8 mouse cellular contexts compared by ENCODE assay signal in the genomic region with DNA sequence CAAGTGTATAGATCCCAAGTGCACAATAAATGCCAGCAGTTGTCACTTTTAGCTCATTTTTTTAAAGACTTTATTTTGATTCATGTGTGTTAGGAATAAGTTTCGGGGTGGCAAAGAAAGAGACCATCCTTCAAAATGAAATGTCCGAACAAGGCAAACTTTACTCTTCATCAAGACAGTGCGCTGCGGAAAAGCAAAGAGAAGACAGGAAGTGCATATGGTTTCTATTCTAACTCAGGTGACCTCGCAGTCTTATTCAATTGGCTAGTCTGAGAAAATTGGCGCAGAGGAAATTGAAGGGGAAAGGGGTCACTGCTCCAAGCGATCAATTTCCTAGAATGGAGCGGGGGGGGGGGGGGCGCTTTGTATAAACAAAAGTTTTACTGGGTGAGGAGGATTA. TPM values are rescaled to one million over a fixed set of nuclear protein-coding genes. Genes with fewer than 3 reads are reported as not detected.
DNase-seq lines count a peak whose midpoint lies in the region; ATAC-seq and TF ChIP-seq lines count a peak whose summit lies in the region.

No protein-coding gene starts in this region.

- no peaks in the 10 kb centered on the region for H3K27me3 ChIP-seq in heart, embryonic 13.5 days (replicated peaks)
- no peaks in the 10 kb centered on the region for H3K27me3 ChIP-seq in ES-Bruce4 (ENCODE audit: control insufficient read depth, insufficient read depth, low read length, poor library complexity, severe bottlenecking)
- no peaks in the 10 kb centered on the region for H3K27me3 ChIP-seq in heart, postnatal 0 days (ENCODE audit: control insufficient read depth, insufficient read depth, low read length)

- DNase-seq in heart, adult 8-10 months (ENCODE audit: low spot score) = no peak
- DNase-seq in heart, postnatal 0 days (ENCODE audit: low spot score) = no peak
- DNase-seq in ovary, postnatal 36 days (ENCODE audit: low spot score) = no peak
- no peak for DNase-seq in cerebellum, adult 11-12 months
- no peak for DNase-seq in layer of hippocampus, postnatal 36 days

- no peak for TF ChIP-seq EP300 in ES-Bruce4 (IDR thresholded peaks at IDR 0.05; ENCODE audit: insufficient read depth, low read depth, low read length)
- TF ChIP-seq EP300 in heart, postnatal 0 days (IDR thresholded peaks at IDR 0.05; ENCODE audit: low read depth) = no peak

- no peak for ATAC-seq in heart, embryonic 13.5 days (ENCODE audit: extremely low read depth, insufficient number of reproducible peaks, low FRiP score, low TSS enrichment)
- no peak for ATAC-seq in heart, postnatal 0 days (ENCODE audit: insufficient read depth, low read depth)

- H3K4me3 ChIP-seq in heart, embryonic 13.5 days = peak overlapping the region; percentile 92
- peak overlapping the region; percentile 67; the same call in 1 of the 2 replicates for H3K4me3 ChIP-seq in ES-Bruce4 (ENCODE audit: low read depth, low read length)
- peak overlapping the region; percentile 83 for H3K4me3 ChIP-seq in heart, postnatal 0 days (ENCODE audit: low read depth, low read length)
- H3K4me3 ChIP-seq in macrophage (ENCODE audit: inconsistent target) = peak overlapping the region; percentile 48

- peak overlapping the region; percentile 79 for H3K27ac ChIP-seq in heart, embryonic 13.5 days (replicated peaks)
- H3K27ac ChIP-seq in ES-Bruce4 (ENCODE audit: insufficient read depth, low read length) = no peak overlapping the region
- H3K27ac ChIP-seq in heart, postnatal 0 days (ENCODE audit: low read depth) = peak overlapping the region; percentile 82
- H3K27ac ChIP-seq in macrophage = peak overlapping the region; percentile 80

- no peak for TF ChIP-seq POLR2A in ES-Bruce4 (IDR thresholded peaks at IDR 0.05; ENCODE audit: insufficient read depth, low read length)

- no peaks in the 10 kb centered on the region for H3K36me3 ChIP-seq in heart, embryonic 13.5 days
- H3K36me3 ChIP-seq in ES-Bruce4 (ENCODE audit: control insufficient read depth, insufficient read depth, low read length, poor library complexity, severe bottlenecking) (no peaks in the 10 kb centered on the region), macrophage (ENCODE audit: inconsistent target) (no peaks in the 10 kb centered on the region)
- no peaks in the 10 kb centered on the region for H3K36me3 ChIP-seq in heart, postnatal 0 days (replicated peaks; ENCODE audit: control insufficient read depth, insufficient read depth, low read length)

- peak overlapping the region; percentile 96 for H3K9ac ChIP-seq in heart, embryonic 13.5 days
- H3K9ac ChIP-seq in ES-Bruce4 (ENCODE audit: low read depth, poor library complexity, severe bottlenecking) = peak overlapping the region; percentile 96
- H3K9ac ChIP-seq in heart, postnatal 0 days (replicated peaks; ENCODE audit: low read depth, low read length) = peak overlapping the region; percentile 90

- H3K79me2 ChIP-seq in macrophage (ENCODE audit: inconsistent target) = peaks cover 42% of the 10 kb centered on the region

- peak overlapping the region; percentile 98 for H3K4me2 ChIP-seq in heart, embryonic 13.5 days
- H3K4me2 ChIP-seq in heart, postnatal 0 days (ENCODE audit: low read depth, low read length) = peak overlapping the region; percentile 97

- no peaks in the 10 kb centered on the region for H3K9me3 ChIP-seq in heart, embryonic 13.5 days
- no peaks in the 10 kb centered on the region for H3K9me3 ChIP-seq in ES-Bruce4 (replicated peaks; ENCODE audit: control insufficient read depth, insufficient read depth, low read length, poor library complexity, severe bottlenecking)
- no peaks in the 10 kb centered on the region for H3K9me3 ChIP-seq in heart, postnatal 0 days (replicated peaks; ENCODE audit: control insufficient read depth, low read length)

- WGBS in heart, embryonic 13.5 days = 39% methylated on average over 9 of the region's 9 CpGs
- WGBS in heart, postnatal 0 days = 44% methylated on average over 9 of the region's 9 CpGs
- WGBS in macrophage (ENCODE audit: missing documents) = 8% methylated on average over 8 of the region's 9 CpGs

- H3K4me1 ChIP-seq in heart, embryonic 13.5 days = peaks cover 52% of the 10 kb centered on the region
- H3K4me1 ChIP-seq in ES-Bruce4 (ENCODE audit: control insufficient read depth, insufficient read depth, low read length) = peaks cover 2% of the 10 kb centered on the region
- H3K4me1 ChIP-seq in heart, postnatal 0 days (ENCODE audit: control insufficient read depth, insufficient read depth) = peaks cover 31% of the 10 kb centered on the region

- TF ChIP-seq CTCF in ES-Bruce4 (IDR thresholded peaks at IDR 0.05; ENCODE audit: low read depth, low read length) = no peak
- TF ChIP-seq CTCF in heart, postnatal 0 days (IDR thresholded peaks at IDR 0.05; ENCODE audit: low read depth) = no peak

RNA-seq across cellular contexts. Expression of gene Pkn1, which starts 0.6 kb away (rescaled TPM):
- 19.5 and 20.0 TPM in 2 replicates for polyA plus RNA-seq in heart, embryonic 13.5 days (2015; fragmentation: Nextera tagmentation; extraction: Ambion mirVana)
- 10 to 100 TPM; 44.0 to 47.6 (median 46.6) TPM for total RNA-seq in heart, adult 8-10 months (2022)
- polyA plus RNA-seq in ES-Bruce4 (2011; ENCODE audit: insufficient read depth, insufficient read length, low read depth, missing spikeins) = 19.9 and 20.2 TPM in 2 replicates
- 44.2 and 57.4 TPM in 2 replicates for total RNA-seq in heart, postnatal 0 days (2014; rRNA removed; ENCODE audit: low replicate concordance)
- polyA plus RNA-seq in heart, postnatal 0 days (2015; fragmentation: Nextera tagmentation; extraction: Ambion mirVana) = 13.0 and 14.2 TPM in 2 replicates
- 100 to 1,000 TPM; 197 to 855 (median 544) TPM for total RNA-seq in macrophage (2018; cell fraction: chromatin; rRNA removed)
- total RNA-seq in macrophage (2018; cell fraction: cytosol; rRNA removed) = 100 to 1,000 TPM in 19 of 26 experiments, 10 to 100 TPM in 7; 81.1 to 165 (median 118) TPM
- 100 to 1,000 TPM; 156 to 497 (median 323) TPM for total RNA-seq in macrophage (2018; cell fraction: nucleus; rRNA removed)
- polyA plus RNA-seq in macrophage (2018) = 76.4 to 110 TPM (median 109 TPM) in 3 replicates
- total RNA-seq in layer of hippocampus, postnatal 36 days (2021) = 10 to 100 TPM; 53.0 to 54.8 TPM

RNA-seq across cellular contexts. Expression of gene Ddx39, which starts 15.4 kb away (rescaled TPM):
- polyA plus RNA-seq in heart, embryonic 13.5 days (2015; fragmentation: Nextera tagmentation; extraction: Ambion mirVana) = 133 and 152 TPM in 2 replicates
- 10 to 100 TPM; 14.2 to 17.0 (median 15.4) TPM for total RNA-seq in heart, adult 8-10 months (2022)
- 117 and 121 TPM in 2 replicates for polyA plus RNA-seq in ES-Bruce4 (2011; ENCODE audit: insufficient read depth, insufficient read length, low read depth, missing spikeins)
- 92.5 and 95.7 TPM in 2 replicates for total RNA-seq in heart, postnatal 0 days (2014; rRNA removed; ENCODE audit: low replicate concordance)
- 75.5 and 79.3 TPM in 2 replicates for polyA plus RNA-seq in heart, postnatal 0 days (2015; fragmentation: Nextera tagmentation; extraction: Ambion mirVana)
- 10 to 100 TPM in 24 of 26 experiments, 1 to 10 TPM in 2; 8.1 to 68.9 (median 39.1) TPM for total RNA-seq in macrophage (2018; cell fraction: chromatin; rRNA removed)
- total RNA-seq in macrophage (2018; cell fraction: cytosol; rRNA removed) = 10 to 100 TPM; 19.7 to 36.9 (median 27.3) TPM
- total RNA-seq in macrophage (2018; cell fraction: nucleus; rRNA removed) = 10 to 100 TPM; 14.2 to 62.7 (median 30.3) TPM
- polyA plus RNA-seq in macrophage (2018) = 12.5 to 63.9 TPM (median 26.0 TPM) in 3 replicates
- total RNA-seq in layer of hippocampus, postnatal 36 days (2021) = 10 to 100 TPM; 17.0 to 19.2 TPM

RNA-seq across cellular contexts. Expression of gene Ptger1, which starts 33.1 kb away (rescaled TPM):
- polyA plus RNA-seq in heart, embryonic 13.5 days (2015; fragmentation: Nextera tagmentation; extraction: Ambion mirVana) = 0.35 and 0.41 TPM in 2 replicates
- total RNA-seq in heart, adult 8-10 months (2022) = under 1 TPM; 0.17 to 0.57 (median 0.26) TPM
- 0.58 TPM in 1 of 2 replicates, not detected in the other for polyA plus RNA-seq in ES-Bruce4 (2011; ENCODE audit: insufficient read depth, insufficient read length, low read depth, missing spikeins)
- 0.15 TPM in 1 of 2 replicates, not detected in the other for total RNA-seq in heart, postnatal 0 days (2014; rRNA removed; ENCODE audit: low replicate concordance)
- polyA plus RNA-seq in heart, postnatal 0 days (2015; fragmentation: Nextera tagmentation; extraction: Ambion mirVana) = 0.20 and 0.32 TPM in 2 replicates
- total RNA-seq in macrophage (2018; cell fraction: chromatin; rRNA removed) = 1 to 10 TPM in 23 of 26 experiments, under 1 TPM in 3; 0.54 to 5.8 (median 2.1) TPM
- 1 to 10 TPM in 19 of 26 experiments, under 1 TPM in 7; 0.58 to 2.3 (median 1.4) TPM for total RNA-seq in macrophage (2018; cell fraction: cytosol; rRNA removed)
- 1 to 10 TPM in 21 of 26 experiments, under 1 TPM in 5; 0.59 to 4.5 (median 1.8) TPM for total RNA-seq in macrophage (2018; cell fraction: nucleus; rRNA removed)
- 0.59 to 8.8 TPM (median 1.3 TPM) in 3 replicates for polyA plus RNA-seq in macrophage (2018)
- 1 to 10 TPM in 1 of 2 experiments, under 1 TPM in 1; 1.00 to 1.4 TPM for total RNA-seq in layer of hippocampus, postnatal 36 days (2021)

RNA-seq across cellular contexts. Expression of gene Adgre5, which starts 41.6 kb away (rescaled TPM):
- polyA plus RNA-seq in heart, embryonic 13.5 days (2015; fragmentation: Nextera tagmentation; extraction: Ambion mirVana) = 25.0 and 28.4 TPM in 2 replicates
- total RNA-seq in heart, adult 8-10 months (2022) = 10 to 100 TPM; 42.4 to 50.4 (median 43.5) TPM
- polyA plus RNA-seq in ES-Bruce4 (2011; ENCODE audit: insufficient read depth, insufficient read length, low read depth, missing spikeins) (16.8 and 17.5 TPM in 2 replicates), macrophage (2018) (33.0 to 180 TPM (median 147 TPM) in 3 replicates)
- 46.4 and 51.2 TPM in 2 replicates for total RNA-seq in heart, postnatal 0 days (2014; rRNA removed; ENCODE audit: low replicate concordance)
- polyA plus RNA-seq in heart, postnatal 0 days (2015; fragmentation: Nextera tagmentation; extraction: Ambion mirVana) = 35.3 and 35.8 TPM in 2 replicates
- 100 to 1,000 TPM in 9 of 26 experiments, 10 to 100 TPM in 17; 18.0 to 360 (median 72.3) TPM for total RNA-seq in macrophage (2018; cell fraction: chromatin; rRNA removed)
- 100 to 1,000 TPM in 10 of 26 experiments, 10 to 100 TPM in 16; 30.6 to 139 (median 64.6) TPM for total RNA-seq in macrophage (2018; cell fraction: cytosol; rRNA removed)
- total RNA-seq in macrophage (2018; cell fraction: nucleus; rRNA removed) = 100 to 1,000 TPM in 11 of 26 experiments, 10 to 100 TPM in 15; 40.1 to 399 (median 96.9) TPM
- total RNA-seq in layer of hippocampus, postnatal 36 days (2021) = 1 to 10 TPM; 7.6 to 7.7 TPM

RNA-seq across cellular contexts. Expression of gene Gipc1, which starts 47.1 kb away (rescaled TPM):
- 155 and 164 TPM in 2 replicates for polyA plus RNA-seq in heart, embryonic 13.5 days (2015; fragmentation: Nextera tagmentation; extraction: Ambion mirVana)
- 10 to 100 TPM; 21.4 to 25.1 (median 23.3) TPM for total RNA-seq in heart, adult 8-10 months (2022)
- 42.5 and 43.7 TPM in 2 replicates for polyA plus RNA-seq in ES-Bruce4 (2011; ENCODE audit: insufficient read depth, insufficient read length, low read depth, missing spikeins)
- total RNA-seq in heart, postnatal 0 days (2014; rRNA removed; ENCODE audit: low replicate concordance) = 82.2 and 82.6 TPM in 2 replicates
- polyA plus RNA-seq in heart, postnatal 0 days (2015; fragmentation: Nextera tagmentation; extraction: Ambion mirVana) = 101 and 102 TPM in 2 replicates
- total RNA-seq in macrophage (2018; cell fraction: chromatin; rRNA removed) = 10 to 100 TPM in 22 of 26 experiments, 1 to 10 TPM in 4; 6.4 to 48.2 (median 23.5) TPM
- 10 to 100 TPM; 48.5 to 83.3 (median 66.8) TPM for total RNA-seq in macrophage (2018; cell fraction: cytosol; rRNA removed)
- 10 to 100 TPM; 18.3 to 59.7 (median 27.7) TPM for total RNA-seq in macrophage (2018; cell fraction: nucleus; rRNA removed)
- polyA plus RNA-seq in macrophage (2018) = 61.6 to 92.5 TPM (median 64.4 TPM) in 3 replicates
- total RNA-seq in layer of hippocampus, postnatal 36 days (2021) = 10 to 100 TPM; 56.9 to 58.1 TPM
